Mouse (Mus musculus) layer of hippocampus, adult 6 months (tissue): ENCODE measurements around the gene Gm6401. TPM values are rescaled to one million over a fixed set of nuclear protein-coding genes. Genes with fewer than 3 reads are reported as not detected.

Source experiments
- long read RNA-seq, 2 experiments: library from polyadenylated mRNA; unstranded; transcript quantifications; one replicate each; pipeline ENCODE4 v2.0.0; 2019 to 2020
- polyA plus RNA-seq: library from polyadenylated mRNA; unstranded; fragments of <200 nt; fragmentation: Nextera tagmentation; gene quantifications from 2 replicates; pipeline ENCODE4 v1.2.3, GENCODE M21; 2021

The Gm6401 gene
- polyA plus RNA-seq, result not detected in 2 replicates
- long read RNA-seq, experiment 1, result 0 reads
- long read RNA-seq, experiment 2, result 0 reads

GRCm38 (mm10) chr14:41967827-41968226 lies at the start of gene Gm6401:
Gene Gm6401 (minus strand): TSS chr14:41967927.

GRCm38 (mm10) chr14:41983225-41983624 lies 15.5 kb upstream of the Gm6401 start, which contains the start of gene Gm3543:
Gene Gm3543 (minus strand): TSS chr14:41983325.

GRCm38 (mm10) chr14:41943695-41944094 lies 24.0 kb downstream of the Gm6401 start, which contains the start of gene 1700024B05Rik:
Gene 1700024B05Rik (plus strand): TSS chr14:41943995.

GRCm38 (mm10) chr14:41924649-41925048 lies 43.1 kb downstream of the Gm6401 start, which contains the start of gene 1700049E17Rik1:
Gene 1700049E17Rik1 (plus strand): TSS chr14:41924949.

Other genes starting within 250 kb of the Gm6401 start
- gene Gm7929, start 217.3 kb downstream of the Gm6401 start, polyA plus RNA-seq, result not detected in 2 replicates
- gene Gm47189, start 195.5 kb downstream of the Gm6401 start, polyA plus RNA-seq, result not detected in 2 replicates
- not detected in 2 replicates for gene Gm7980, start 60.6 kb downstream of the Gm6401 start, polyA plus RNA-seq
- gene 1700049E17Rik1, start 43.0 kb downstream of the Gm6401 start, polyA plus RNA-seq, result not detected in 2 replicates
- gene 1700024B05Rik, start 23.9 kb downstream of the Gm6401 start, polyA plus RNA-seq, result not detected in 2 replicates
- not detected in 2 replicates for gene Gm3543, start 15.4 kb upstream of the Gm6401 start, polyA plus RNA-seq
- gene Gm7951, start 149.4 kb upstream of the Gm6401 start, polyA plus RNA-seq, result not detected in 2 replicates
- not detected in 2 replicates for gene Gm17027, start 194.7 kb upstream of the Gm6401 start, polyA plus RNA-seq
- gene Gm3573, start 222.9 kb upstream of the Gm6401 start, polyA plus RNA-seq, result not detected in 2 replicates